Mouse (Mus musculus) intestine, embryonic 16.5 days (tissue): ENCODE results near the gene Zmynd8. TPM values are rescaled to one million over a fixed set of nuclear protein-coding genes. Genes with fewer than 3 reads are reported as not detected.

Experiments used
- ATAC-seq: fragments of 200-750 bp; cut with Nextera tagmentation; 2 replicates; pipeline ENCODE4 v1.8.0; 2017; ENCODE audit warnings: moderate TSS enrichment, moderate library complexity
- H3K27ac ChIP-seq: fragments of 300-500 bp; sonication (generic); 2 replicates; pipeline ENCODE4 v1.5.1; 2014; ENCODE audit warnings: mild to moderate bottlenecking, low read length
- H3K27me3 ChIP-seq: fragments of 300-500 bp; sonication (generic); replicated peaks from 2 replicates; pipeline ENCODE4 v1.6.1; 2014; ENCODE audit warnings: low read length, control low read depth, mixed read lengths; ENCODE audit not compliant: control insufficient read depth, insufficient read depth
- H3K36me3 ChIP-seq: fragments of 300-500 bp; sonication (generic); 2 replicates; pipeline ENCODE4 v1.6.1; 2014; ENCODE audit warnings: low read length, control low read depth; ENCODE audit not compliant: control insufficient read depth, insufficient read depth
- H3K4me1 ChIP-seq: fragments of 300-500 bp; sonication (generic); 2 replicates; pipeline ENCODE4 v1.6.1; 2014; ENCODE audit warnings: low read length, control low read depth, mixed read lengths; ENCODE audit not compliant: control insufficient read depth, insufficient read depth
- H3K4me2 ChIP-seq: fragments of 300-500 bp; sonication (generic); 2 replicates; pipeline ENCODE4 v1.6.1; 2014; ENCODE audit warnings: low read depth, low read length, control low read depth
- H3K4me3 ChIP-seq: fragments of 300-500 bp; sonication (generic); 2 replicates; pipeline ENCODE4 v1.5.1; 2014; ENCODE audit warnings: mild to moderate bottlenecking, low read length
- H3K9ac ChIP-seq: fragments of 300-500 bp; sonication (generic); 2 replicates; pipeline ENCODE4 v1.6.1; 2014; ENCODE audit warnings: low read depth, low read length
- H3K9me3 ChIP-seq: fragments of 300-500 bp; sonication (generic); 2 replicates; pipeline ENCODE4 v1.6.1; 2016; ENCODE audit warnings: low read length, control low read depth; ENCODE audit not compliant: control insufficient read depth
- WGBS: fragments of 180-500 bp; shearing (Covaris S2); extraction: QIAGEN DNeasy Blood & Tissue Kit; methylation state at CpG from one replicate; pipeline ENCODE4 v1.1.7; 2014; 5-methylcytosine and 5-hydroxymethylcytosine counted together
- polyA plus RNA-seq: library from polyadenylated mRNA; unstranded; fragments of >200 nt; fragmentation: Nextera tagmentation; extraction: Ambion mirVana; gene quantifications from 2 replicates; pipeline ENCODE4 v1.2.1, GENCODE M21; 2015

Gene Zmynd8
- polyA plus RNA-seq, 1 experiment from 2014 or later, result 61.6 TPM

- Histone ChIP-seq H3K36me3 (no peaks in the 10 kb centered on the region), H3K27me3 (no peaks in the 10 kb centered on the region), H3K9me3 (no peaks in the 10 kb centered on the region), H3K4me1 (no peaks in the 10 kb centered on the region), H3K9ac (no peak overlapping the region), H3K4me3 (no peak overlapping the region), H3K27ac (no peak overlapping the region), H3K4me2 (no peak overlapping the region)
- no peak for ATAC-seq
- 61% methylated on average over 10 of the region's 11 CpGs for WGBS
Observed at GRCm38 (mm10) chr2:165768805-165769358, 129.9 kb downstream of the Zmynd8 start.

DNA sequence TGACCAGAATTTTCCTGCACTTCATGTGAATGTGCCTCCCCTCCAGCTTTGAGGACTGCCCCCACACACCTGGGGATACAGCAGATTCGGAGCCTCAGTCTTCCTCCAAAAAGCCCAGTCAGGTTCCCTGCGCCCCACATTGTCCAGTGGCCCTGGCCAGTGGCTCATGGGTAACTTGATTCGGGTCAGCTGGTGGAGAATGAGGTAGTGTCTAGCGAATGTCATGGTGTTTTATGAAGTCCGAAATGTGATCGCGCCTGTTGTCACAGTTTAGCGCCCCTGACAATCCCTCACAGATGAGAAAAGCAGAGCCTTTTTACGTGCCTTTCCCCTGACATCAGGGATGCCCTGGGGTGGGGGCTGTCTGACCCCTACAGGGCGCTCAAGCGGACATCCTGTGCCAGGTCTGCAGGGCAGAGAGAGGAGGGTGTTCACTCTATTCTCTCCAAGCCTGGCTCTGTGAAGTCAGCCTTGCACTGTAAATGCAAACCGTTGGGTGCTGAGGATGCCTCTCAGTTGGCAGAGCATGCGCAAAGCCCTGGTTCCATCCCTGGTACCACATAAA is 139.3 kb downstream of the Zmynd8 start:
- WGBS, result 87% methylated on average over 13 of the region's 13 CpGs
- Histone ChIP-seq H3K9me3 (no peaks in the 10 kb centered on the region), H3K4me2 (no peak overlapping the region), H3K36me3 (no peaks in the 10 kb centered on the region), H3K4me3 (no peak overlapping the region), H3K9ac (no peak overlapping the region), H3K27me3 (no peaks in the 10 kb centered on the region), H3K4me1 (no peaks in the 10 kb centered on the region), H3K27ac (no peak overlapping the region)
- ATAC-seq, result no peak

- no peak for ATAC-seq
- no peaks in the 10 kb centered on the region for H3K36me3 ChIP-seq
- H3K9ac ChIP-seq, result no peak overlapping the region
- H3K4me2 ChIP-seq, result no peak overlapping the region
- H3K27ac ChIP-seq, result no peak overlapping the region
- H3K27me3 ChIP-seq, result no peaks in the 10 kb centered on the region
- H3K4me1 ChIP-seq, result no peaks in the 10 kb centered on the region
- 14% methylated on average over 5 of the region's 5 CpGs for WGBS
- H3K4me3 ChIP-seq, result no peak overlapping the region
- no peaks in the 10 kb centered on the region for H3K9me3 ChIP-seq
Observed at GRCm38 (mm10) chr2:165758534-165758933, 140.3 kb downstream of the Zmynd8 start.

- H3K36me3 ChIP-seq, result no peaks in the 10 kb centered on the region
- 70% methylated on average over 15 of the region's 15 CpGs for WGBS
Observed at GRCm38 (mm10) chr2:165757799-165758198, 141.0 kb downstream of the Zmynd8 start.

DNA sequence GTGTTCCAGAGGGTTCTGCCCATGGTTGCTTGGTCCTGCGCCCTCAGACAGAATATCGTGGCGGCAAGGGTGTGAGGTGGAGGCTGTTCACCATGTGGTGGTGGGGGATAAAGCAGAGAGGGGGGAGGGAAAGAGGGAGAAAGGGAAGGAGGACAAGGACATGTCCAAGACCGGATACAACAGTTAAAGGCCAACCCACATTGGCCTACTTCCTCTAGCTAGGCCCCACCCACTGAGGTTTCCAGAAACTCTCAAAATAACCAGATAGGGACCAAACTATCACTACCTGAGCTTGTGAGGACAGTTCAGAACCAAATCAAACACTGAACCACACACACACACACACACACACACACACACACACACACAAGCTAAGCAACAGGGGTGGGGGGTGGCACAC is 146.1 kb downstream of the Zmynd8 start:
- no peak overlapping the region for H3K4me3 ChIP-seq
- 83% methylated on average over 4 of the region's 4 CpGs for WGBS
- ATAC-seq, result no peak
- no peaks in the 10 kb centered on the region for H3K4me1 ChIP-seq
- no peak overlapping the region for H3K27ac ChIP-seq
- H3K36me3 ChIP-seq, result no peaks in the 10 kb centered on the region
- no peaks in the 10 kb centered on the region for H3K27me3 ChIP-seq
- no peak overlapping the region for H3K4me2 ChIP-seq
- H3K9me3 ChIP-seq, result no peaks in the 10 kb centered on the region
- no peak overlapping the region for H3K9ac ChIP-seq

More at GRCm38 (mm10) chr2:165757799-165758198, 141.0 kb downstream of the Zmynd8 start:
- Histone ChIP-seq H3K27me3 (no peaks in the 10 kb centered on the region), H3K9me3 (no peaks in the 10 kb centered on the region), H3K4me2 (no peak overlapping the region), H3K4me3 (no peak overlapping the region), H3K27ac (no peak overlapping the region), H3K4me1 (no peaks in the 10 kb centered on the region), H3K9ac (no peak overlapping the region)
- no peak for ATAC-seq

DNA sequence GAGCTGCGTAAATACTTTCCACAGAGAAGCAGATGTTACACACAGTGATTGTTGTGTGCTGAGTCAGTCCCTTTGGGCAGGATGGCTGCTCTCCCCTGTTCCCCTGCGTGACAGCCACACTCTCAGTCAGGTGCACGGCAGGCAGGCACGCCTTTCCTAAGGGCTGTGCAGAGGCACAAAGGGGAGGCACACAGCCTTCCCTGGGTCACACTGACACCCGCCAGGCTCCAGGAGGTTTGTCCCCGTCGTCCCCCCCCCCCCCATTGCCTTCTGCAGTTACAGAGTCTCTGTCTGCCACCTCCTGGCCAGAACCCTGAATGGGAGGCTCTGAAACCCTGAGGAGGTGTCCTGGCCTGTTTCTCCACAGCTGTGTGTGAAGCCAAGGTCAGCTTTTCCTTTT is 147.7 kb downstream of the Zmynd8 start:
- Histone ChIP-seq H3K27ac (no peak overlapping the region), H3K4me1 (no peaks in the 10 kb centered on the region), H3K36me3 (no peaks in the 10 kb centered on the region), H3K9me3 (no peaks in the 10 kb centered on the region), H3K27me3 (no peaks in the 10 kb centered on the region; the same call in 1 of the 2 replicates), H3K9ac (no peak overlapping the region), H3K4me2 (no peak overlapping the region), H3K4me3 (no peak overlapping the region)
- WGBS, result 28% methylated on average over 7 of the region's 7 CpGs
- ATAC-seq, result no peak

DNA sequence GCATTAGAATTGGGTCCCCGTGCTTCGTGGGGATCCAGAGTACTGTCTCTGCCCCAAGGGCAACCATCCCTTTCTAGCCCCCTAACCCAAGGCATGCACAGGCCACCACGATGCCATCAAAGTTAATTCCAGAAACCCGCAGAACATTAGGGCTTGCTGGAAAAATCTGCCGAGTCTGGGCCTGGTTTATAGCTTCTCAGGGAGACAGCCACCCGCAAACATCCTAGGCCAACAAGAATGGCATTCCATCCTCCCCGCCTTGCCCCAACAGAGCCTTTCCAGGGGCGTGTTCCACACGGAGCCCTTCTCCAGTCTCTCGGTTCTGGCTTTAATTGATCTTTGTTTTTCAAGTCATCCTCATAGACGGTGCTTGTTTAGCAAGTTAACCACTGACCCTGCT is 150.4 kb downstream of the Zmynd8 start:
- Histone ChIP-seq H3K4me2 (no peak overlapping the region), H3K4me3 (no peak overlapping the region), H3K27ac (no peak overlapping the region), H3K27me3 (peaks cover 4% of the 10 kb centered on the region; the same call in 1 of the 2 replicates), H3K9me3 (no peaks in the 10 kb centered on the region), H3K4me1 (no peaks in the 10 kb centered on the region), H3K9ac (no peak overlapping the region), H3K36me3 (no peaks in the 10 kb centered on the region)
- 12% methylated on average over 11 of the region's 11 CpGs for WGBS
- ATAC-seq, result no peak

DNA sequence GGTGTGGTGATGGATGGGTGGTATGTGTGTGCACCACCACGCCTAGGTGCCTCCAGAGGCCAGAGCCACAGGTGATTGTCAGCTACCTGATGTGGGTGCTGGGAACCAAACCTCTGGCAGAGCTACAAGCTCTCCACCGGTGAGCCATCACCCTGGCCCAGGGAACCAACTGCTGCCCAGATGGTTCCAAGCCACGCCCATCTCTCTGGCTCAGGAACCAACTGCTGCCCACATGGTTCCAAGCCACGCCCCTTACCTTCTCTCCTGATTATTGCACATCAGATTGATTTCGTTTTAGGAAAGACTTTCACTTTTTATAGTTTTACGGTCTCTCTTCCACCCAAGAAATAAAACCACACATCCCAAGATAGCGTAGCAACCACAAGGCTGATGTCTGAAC is 150.8 kb downstream of the Zmynd8 start:
- WGBS, result 43% methylated on average over 7 of the region's 7 CpGs

DNA sequence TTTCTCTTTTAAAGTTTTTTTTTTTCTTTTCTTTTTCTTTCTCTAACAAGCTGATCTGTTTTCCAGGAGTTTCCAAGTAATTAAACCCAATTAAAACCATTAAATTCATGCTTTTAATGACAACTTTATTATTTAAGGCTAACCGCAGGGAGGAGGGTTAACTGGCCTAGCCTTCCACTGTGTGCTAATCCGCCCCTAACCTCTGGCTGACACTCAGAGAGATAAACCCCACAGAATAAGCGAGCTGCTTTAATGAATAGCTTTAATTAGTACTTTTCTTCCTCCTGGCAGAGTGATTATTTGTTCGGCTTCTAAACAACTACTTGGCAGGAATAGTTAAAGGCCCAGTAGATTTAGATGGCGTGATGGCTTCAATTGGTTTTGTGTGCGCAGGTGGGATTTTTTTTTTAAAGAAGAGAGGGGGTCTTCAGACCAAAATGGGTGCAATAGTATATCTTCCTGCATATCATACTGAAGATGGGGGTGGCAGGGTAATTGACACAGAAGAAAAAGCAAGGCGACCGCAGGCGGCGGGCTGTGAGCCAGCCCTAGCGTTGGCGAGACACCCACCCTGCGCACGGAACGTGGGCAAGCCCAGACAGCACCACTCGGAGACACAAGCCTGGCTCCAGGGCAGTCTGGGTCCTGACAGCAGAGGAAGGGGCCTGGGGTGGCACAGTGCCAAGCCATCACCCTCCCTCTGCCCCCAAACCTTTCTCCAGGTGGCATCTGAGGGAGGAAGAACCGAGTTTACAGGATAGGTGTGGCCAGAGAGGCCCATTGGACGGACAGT is 153.3 kb downstream of the Zmynd8 start:
- Histone ChIP-seq H3K4me3 (no peak overlapping the region), H3K36me3 (no peaks in the 10 kb centered on the region), H3K27me3 (peaks cover 4% of the 10 kb centered on the region; the same call in 1 of the 2 replicates), H3K9me3 (no peaks in the 10 kb centered on the region), H3K4me2 (no peak overlapping the region), H3K27ac (no peak overlapping the region), H3K4me1 (peaks cover 10% of the 10 kb centered on the region), H3K9ac (no peak overlapping the region)
- no peak for ATAC-seq
- 82% methylated on average over 18 of the region's 18 CpGs for WGBS

More for the DNA sequence above, 150.8 kb downstream of the Zmynd8 start:
- H3K36me3 ChIP-seq, result no peaks in the 10 kb centered on the region
- no peak for ATAC-seq
- H3K9me3 ChIP-seq, result no peaks in the 10 kb centered on the region
- H3K4me3 ChIP-seq, result no peak overlapping the region
- H3K4me1 ChIP-seq, result no peaks in the 10 kb centered on the region
- no peak overlapping the region for H3K27ac ChIP-seq
- H3K27me3 ChIP-seq, result peaks cover 4% of the 10 kb centered on the region; the same call in 1 of the 2 replicates
- no peak overlapping the region for H3K9ac ChIP-seq
- H3K4me2 ChIP-seq, result no peak overlapping the region
